Mouse (Mus musculus) ES-E14 (cell line): ENCODE results near the gene Man2a1.

Source experiments
- CHD2 ChIP-seq: IDR thresholded peaks from 2 replicates; pipeline ENCODE4 v1.6.1; 2014; ENCODE audit warnings: mild to moderate bottlenecking, low read depth, low read length, inconsistent platforms
- MAFK ChIP-seq: IDR thresholded peaks from 2 replicates; pipeline ENCODE4 v1.6.1; 2014; ENCODE audit warnings: mild to moderate bottlenecking, low read depth, low read length, inconsistent platforms; ENCODE audit not compliant: insufficient read depth
- ZC3H11A ChIP-seq: IDR thresholded peaks from 2 replicates; pipeline ENCODE4 v1.6.1; 2012; ENCODE audit warnings: low read depth, mild to moderate bottlenecking, inconsistent platforms, low read length, borderline replicate concordance
- ZNF384 ChIP-seq: IDR thresholded peaks from 2 replicates; pipeline ENCODE4 v1.6.1; 2012; ENCODE audit warnings: low read depth, low read length, inconsistent platforms

DNA sequence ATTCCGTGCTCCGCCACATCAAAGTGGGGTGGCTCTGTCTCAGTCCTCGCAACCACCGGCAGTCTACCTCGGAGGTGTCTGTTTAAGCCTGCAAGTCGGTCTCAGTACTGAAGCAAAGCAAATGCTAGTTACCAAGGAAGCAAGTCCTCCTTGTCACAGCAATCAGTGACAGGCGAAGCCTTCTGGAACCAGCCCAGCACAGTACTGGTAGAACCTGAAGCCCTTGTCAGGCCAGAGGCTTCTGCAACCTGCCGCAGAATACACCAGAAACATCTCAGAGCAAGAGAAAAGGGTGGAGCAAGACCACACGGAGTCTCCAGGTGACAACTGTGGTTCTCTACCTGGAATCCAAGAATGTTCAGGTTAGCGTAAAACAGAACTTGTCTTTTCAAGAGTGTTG lies 47.2 kb upstream of the Man2a1 start:
- TF ChIP-seq MAFK, result no peak
- TF ChIP-seq ZC3H11A, result no peak
- no peak for TF ChIP-seq ZNF384
- TF ChIP-seq CHD2, result no peak
